Mouse (Mus musculus) lung, adult 2 months (tissue): Measurements from ENCODE around the gene Spast. TPM values are rescaled to one million over a fixed set of nuclear protein-coding genes. Genes with fewer than 3 reads are reported as not detected.
"Not testable (repeated sequence)": the region's sequence is repeated elsewhere in the genome, so short reads cannot be mapped to it uniquely, and the experiment has no call there.

ENCODE experiments used
- DNase-seq: peaks from one replicate; pipeline ENCODE4 v3.0.0; 2022
- H3K4me1 ChIP-seq: fragments of 200-500 bp; 2 replicates; pipeline ENCODE4 v1.6.1; 2011; ENCODE audit warnings: low read length; ENCODE audit not compliant: control insufficient read depth, insufficient read depth
- H3K4me3 ChIP-seq: fragments of 200-500 bp; replicated peaks from 2 replicates; pipeline ENCODE3; 2011; ENCODE audit warnings: low read depth, mild to moderate bottlenecking, control low read depth, low read length; ENCODE audit errors: extremely low read depth
- CTCF ChIP-seq: fragments of 200-500 bp; IDR thresholded peaks from 2 replicates; pipeline ENCODE4 v1.5.1; 2011; ENCODE audit warnings: mild to moderate bottlenecking, low read length, control low read depth; ENCODE audit not compliant: insufficient read depth
- POLR2A ChIP-seq: fragments of 200-500 bp; IDR thresholded peaks from 2 replicates; pipeline ENCODE4 v1.6.1; 2011; ENCODE audit warnings: low read depth, mild to moderate bottlenecking, control low read depth, low read length, borderline replicate concordance; ENCODE audit errors: extremely low read depth
- WGBS: fragments of 180-500 bp; shearing (Covaris S2); methylation state at CpG from one replicate; pipeline ENCODE4 v1.1.7; 2018; 5-methylcytosine and 5-hydroxymethylcytosine counted together
- polyA plus RNA-seq: library from polyadenylated mRNA; depleted of rRNA; stranded (reverse); fragments of >200 nt; gene quantifications from 2 replicates; pipeline ENCODE4 v1.2.3, GENCODE M21; 2012

Gene Spast
- polyA plus RNA-seq, 1 experiment, result 5.1 TPM

DNA sequence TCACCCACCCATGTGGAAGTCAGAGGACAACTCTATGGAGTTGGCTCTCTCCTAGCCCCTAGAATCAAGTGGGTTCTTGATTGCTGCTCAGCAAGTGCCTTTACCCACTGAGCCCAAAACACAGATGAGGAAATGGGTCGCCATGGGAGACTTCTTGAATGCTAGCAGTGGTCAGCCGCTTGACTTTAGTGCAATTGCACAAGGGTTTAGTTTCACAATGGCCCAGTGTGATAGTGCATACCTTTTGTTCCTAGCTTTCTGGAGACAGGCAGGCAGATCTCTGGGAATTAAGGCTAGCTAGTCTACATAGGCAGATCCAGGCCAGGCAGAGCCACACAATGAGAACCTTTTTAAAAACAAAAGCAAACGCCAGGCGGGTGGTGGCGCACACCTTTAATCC lies 38.7 kb upstream of the Spast start:
- Histone ChIP-seq H3K4me3 (no peak overlapping the region), H3K4me1 (0 out of 2 replicates have a peak, but pooled peaks cover 2% of the 10 kb centered on the region)
- no peak for DNase-seq
- 82% methylated on average over 5 of the region's 5 CpGs for WGBS
- TF ChIP-seq POLR2A (no peak), CTCF (no peak)

DNA sequence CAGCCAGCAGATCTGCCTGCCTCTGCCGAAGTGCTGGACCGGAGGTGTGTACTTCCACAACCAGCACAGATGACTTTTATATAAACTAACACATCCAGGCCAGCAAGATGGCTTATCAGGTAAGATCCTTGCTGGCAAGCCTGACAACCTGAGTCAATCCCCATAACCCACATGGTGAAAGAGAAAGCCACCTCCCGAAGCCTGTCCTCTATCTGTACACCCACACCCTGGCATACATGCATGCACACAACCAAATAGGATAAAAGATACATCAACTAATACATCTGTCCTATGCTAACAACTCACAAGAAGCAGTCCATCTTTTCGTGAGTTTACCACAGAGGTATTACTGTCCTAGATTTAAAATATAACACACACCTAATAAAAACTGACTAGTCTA lies 34.7 kb upstream of the Spast start:
- H3K4me3 ChIP-seq, result no peak overlapping the region
- 88% methylated on average over 4 of the region's 4 CpGs for WGBS
- H3K4me1 ChIP-seq, result no peaks in the 10 kb centered on the region
- TF ChIP-seq CTCF (no peak), POLR2A (no peak)
- DNase-seq, result no peak

DNA sequence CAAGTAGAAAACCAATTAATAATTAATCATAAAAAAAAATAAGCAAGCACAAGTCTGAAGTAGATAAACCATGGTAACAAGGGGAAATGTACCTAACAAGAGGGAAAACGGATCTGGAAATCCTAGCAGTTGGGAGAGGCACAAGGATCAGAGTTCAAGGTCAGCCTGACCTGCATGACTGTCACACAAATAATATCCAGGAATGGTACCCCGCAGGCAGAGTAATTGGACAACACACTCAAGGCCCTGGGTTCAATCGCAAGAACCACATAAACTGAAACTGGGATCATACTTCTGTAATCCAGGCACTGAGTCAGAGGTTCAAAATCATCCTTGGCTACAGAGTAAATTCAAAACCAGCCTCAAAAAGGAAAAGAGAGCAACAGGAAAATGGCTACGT lies 33.2 kb upstream of the Spast start:
- no peak for DNase-seq
- WGBS, result 89% methylated on average over 4 of the region's 4 CpGs
- Histone ChIP-seq H3K4me3 (no peak overlapping the region), H3K4me1 (no peaks in the 10 kb centered on the region)
- TF ChIP-seq CTCF, result no peak
- no peak for TF ChIP-seq POLR2A

DNA sequence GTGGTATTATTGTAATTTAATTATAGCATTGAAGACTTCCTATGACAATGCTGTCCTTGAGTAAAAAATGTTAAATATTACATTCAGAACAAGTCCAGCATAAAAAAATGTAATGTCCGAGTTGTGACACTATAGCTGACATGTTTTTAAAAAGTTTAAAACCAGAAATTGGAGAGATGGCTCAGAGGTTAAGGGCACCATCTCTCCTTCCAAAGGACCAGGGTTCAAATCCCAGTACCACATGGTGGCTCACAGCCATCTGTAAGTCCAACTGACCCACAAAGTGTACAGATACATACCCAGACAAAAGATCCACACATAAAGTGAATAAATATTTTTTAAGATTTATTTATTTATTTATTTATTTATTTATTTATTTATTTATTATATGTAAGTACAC lies 32.8 kb upstream of the Spast start:
- WGBS, result 90% methylated on average over 1 of the region's 1 CpGs
- Histone ChIP-seq H3K4me1 (no peaks in the 10 kb centered on the region), H3K4me3 (no peak overlapping the region)
- TF ChIP-seq CTCF, result no peak
- TF ChIP-seq POLR2A, result no peak
- no peak for DNase-seq

GRCm38 (mm10) chr17:74315445-74316308 lies 23.1 kb upstream of the Spast start:
- WGBS, result under 1% methylated on average over 45 of the region's 45 CpGs
- TF ChIP-seq CTCF (no peak), POLR2A (no peak)
- H3K4me3 ChIP-seq, result peak overlapping the region; percentile 88
- H3K4me1 ChIP-seq, result peaks cover 2% of the 10 kb centered on the region; the same call in 1 of the 2 replicates
- no peak for DNase-seq

GRCm38 (mm10) chr17:74316309-74316863 lies 22.4 kb upstream of the Spast start:
- TF ChIP-seq CTCF (no peak), POLR2A (peak; percentile 87)
- under 1% methylated on average over 48 of the region's 48 CpGs for WGBS

GRCm38 (mm10) chr17:74318721-74319120 lies 20.1 kb upstream of the Spast start:
- TF ChIP-seq CTCF (no peak), POLR2A (no peak)
- Histone ChIP-seq H3K4me3 (no peak overlapping the region), H3K4me1 (peaks cover 2% of the 10 kb centered on the region; the same call in 1 of the 2 replicates)
- whole genome bisulfite sequencing, result 94% methylated on average over 6 of the region's 6 CpGs
- no peak for DNase-seq

More at GRCm38 (mm10) chr17:74316309-74316863, 22.4 kb upstream of the Spast start:
- peak overlapping the region; percentile 88 for H3K4me3 ChIP-seq
- H3K4me1 ChIP-seq, result peaks cover 2% of the 10 kb centered on the region; the same call in 1 of the 2 replicates
- peak; percentile 89 for DNase-seq

DNA sequence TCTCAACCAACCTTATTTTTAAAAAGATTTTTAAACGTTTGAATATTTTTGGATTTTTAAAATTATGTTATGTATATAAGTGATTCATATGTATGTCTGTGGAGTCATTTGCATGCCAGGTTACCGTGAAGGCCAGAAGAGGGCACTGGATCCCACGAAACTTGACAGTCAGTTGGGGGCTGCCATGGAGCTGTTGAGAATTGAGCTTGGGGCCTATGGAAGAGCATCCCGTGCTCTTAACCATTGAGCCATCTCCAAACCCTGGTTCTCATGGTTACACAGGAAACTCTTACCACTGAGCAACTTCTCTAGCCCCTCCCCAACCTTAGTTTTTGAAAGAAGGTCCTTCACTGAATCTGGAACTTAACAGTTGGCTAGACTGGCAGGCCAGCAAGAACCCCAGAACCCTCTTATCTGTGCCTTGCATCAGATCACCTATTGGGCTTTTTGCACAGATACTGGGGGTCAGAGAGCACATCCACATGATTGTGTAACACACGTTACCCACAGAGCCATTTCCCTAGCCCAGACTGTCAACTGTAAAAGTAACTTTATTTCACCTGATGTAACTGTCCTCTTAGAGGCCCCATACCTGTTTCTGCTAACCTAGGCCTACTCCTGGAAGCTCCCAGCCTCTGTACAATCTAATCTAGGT lies 16.3 kb upstream of the Spast start:
- Histone ChIP-seq H3K4me3 (no peak overlapping the region), H3K4me1 (no peaks in the 10 kb centered on the region)
- WGBS, result 46% methylated on average over 5 of the region's 5 CpGs
- no peak for DNase-seq
- TF ChIP-seq CTCF, result peak; percentile 38; the same call in 1 of the 2 replicates
- no peak for TF ChIP-seq POLR2A

DNA sequence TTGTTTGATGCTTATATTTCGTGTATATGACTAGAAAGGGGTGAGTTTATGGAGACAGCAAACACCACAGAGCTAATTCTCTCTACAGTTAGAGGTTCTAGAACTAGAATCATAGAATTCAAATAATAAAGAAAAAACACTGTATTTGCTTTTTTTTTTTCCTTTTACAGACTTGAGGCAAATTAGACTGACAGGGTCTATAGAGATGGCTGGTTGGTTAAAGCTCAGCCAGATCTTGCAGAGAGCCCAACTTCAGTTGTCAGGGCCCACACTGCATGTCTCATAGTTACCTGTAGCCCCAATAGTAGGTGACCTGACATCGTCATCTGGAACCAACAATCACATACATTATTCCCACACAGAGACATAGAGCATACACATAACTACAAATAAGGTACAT lies 14.9 kb upstream of the Spast start, which contains the start of gene Dpy30:
Gene Dpy30, minus strand, starts transcription at position 101 of the 400 bp plus-strand sequence.
- Histone ChIP-seq H3K4me3 (no peak within 1 kb of the TSS), H3K4me1 (no peaks in the 10 kb centered on the region)
- TF ChIP-seq POLR2A (no peak), CTCF (no peak)
- WGBS, result 77% methylated on average over 2 of the region's 2 CpGs
- DNase-seq, result no peak

DNA sequence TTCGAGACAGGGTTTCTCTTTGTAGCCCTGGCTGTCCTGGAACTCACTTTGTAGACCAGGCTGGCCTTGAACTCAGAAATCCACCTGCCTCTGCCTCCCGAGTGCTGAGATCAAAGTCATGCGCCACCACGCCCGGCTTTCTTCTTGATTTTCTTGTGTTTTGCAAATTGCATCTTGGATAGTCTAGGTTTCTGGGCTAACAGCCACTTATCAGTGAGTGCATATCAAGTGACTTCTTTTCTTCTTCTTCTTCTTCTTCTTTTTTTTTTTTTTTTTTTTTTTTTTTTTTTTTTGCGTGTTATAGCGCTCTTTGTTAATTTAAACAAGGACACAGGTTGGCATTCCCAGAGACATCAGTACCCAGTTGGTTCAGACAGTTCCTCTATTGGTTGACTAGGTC lies 11.6 kb upstream of the Spast start:
- not testable (repeated sequence) for H3K4me1 ChIP-seq, H3K4me3 ChIP-seq, DNase-seq
- 81% methylated on average over 7 of the region's 7 CpGs for WGBS

GRCm38 (mm10) chr17:74328146-74328545 lies 10.6 kb upstream of the Spast start:
- not testable (repeated sequence) for DNase-seq, H3K4me3 ChIP-seq, H3K4me1 ChIP-seq
- TF ChIP-seq CTCF, result peak; percentile 45
- 52% methylated on average over 2 of the region's 2 CpGs for WGBS
